Mouse (Mus musculus) C2C12 (cell line): ENCODE measurements around the gene 2310022A10Rik. TPM values are rescaled to one million over a fixed set of nuclear protein-coding genes. Genes with fewer than 3 reads are reported as not detected.

Experiments used
- H3K27me3 ChIP-seq: one replicate; pipeline ENCODE4 v1.6.1; 2011; ENCODE audit not compliant: control insufficient read depth, insufficient read depth, insufficient read length
- H3K36me3 ChIP-seq: one replicate; pipeline ENCODE4 v1.6.1; 2011; ENCODE audit not compliant: control insufficient read depth, insufficient read depth
- H3K4me3 ChIP-seq: one replicate; pipeline ENCODE4 v1.5.1; 2011; ENCODE audit warnings: mild to moderate bottlenecking, control low read depth; ENCODE audit not compliant: poor library complexity, insufficient read depth, severe bottlenecking
- H3K79me2 ChIP-seq: one replicate; pipeline ENCODE4 v1.6.1; 2011; ENCODE audit not compliant: control insufficient read depth, insufficient read depth
- H3K79me3 ChIP-seq: one replicate; pipeline ENCODE4 v1.6.1; 2011; ENCODE audit warnings: low read depth, control low read depth
- H3ac ChIP-seq: one replicate; pipeline ENCODE3; 2011; ENCODE audit warnings: low read depth; ENCODE audit not compliant: control insufficient read depth, insufficient read length
- CEBPB ChIP-seq: IDR thresholded peaks from one replicate; pipeline ENCODE4 v1.6.1; 2011; ENCODE audit warnings: low read depth, mild to moderate bottlenecking, control low read depth, moderate library complexity
- CTCF ChIP-seq: IDR thresholded peaks from one replicate; pipeline ENCODE4 v1.5.1; 2011; ENCODE audit not compliant: control insufficient read depth, insufficient read depth, insufficient read length
- FOSL1 ChIP-seq: IDR thresholded peaks from one replicate; pipeline ENCODE4 v1.8.0; 2011; ENCODE audit warnings: mild to moderate bottlenecking, low read length; ENCODE audit not compliant: poor library complexity, insufficient read depth, severe bottlenecking
- MAX ChIP-seq: IDR thresholded peaks from one replicate; pipeline ENCODE4 v1.6.1; 2011; ENCODE audit warnings: mild to moderate bottlenecking, control low read depth
- MYOD1 ChIP-seq: IDR thresholded peaks from one replicate; pipeline ENCODE4 v1.6.1; 2011; ENCODE audit warnings: low read depth; ENCODE audit not compliant: control insufficient read depth, insufficient read length
- MYOG ChIP-seq: IDR thresholded peaks from one replicate; pipeline ENCODE4 v1.6.1; 2011; ENCODE audit not compliant: control insufficient read depth, insufficient read length; ENCODE audit errors: extremely low read depth
- USF1 ChIP-seq: IDR thresholded peaks from one replicate; pipeline ENCODE4 v1.6.1; 2011; ENCODE audit warnings: low read depth, mild to moderate bottlenecking, control low read depth, moderate library complexity
- polyA plus RNA-seq: library from polyadenylated mRNA; unstranded; fragments of >200 nt; fragmentation: generic; extraction: Trizol; gene quantifications from one replicate; pipeline ENCODE4 v1.2.1, GENCODE M21; 2012; ENCODE audit warnings: missing spikeins

2310022A10Rik gene
- polyA plus RNA-seq, 1 experiment: 26.9 TPM

GRCm38 (mm10) chr7:27577589-27577988, 24.6 kb downstream of the 2310022A10Rik start:
- no peaks in the 10 kb centered on the region for H3K79me3 ChIP-seq
- peaks cover 56% of the 10 kb centered on the region for H3K36me3 ChIP-seq
- no peak for TF ChIP-seq FOSL1
- TF ChIP-seq CEBPB: no peak
- no peak for TF ChIP-seq CTCF
- no peak for TF ChIP-seq MYOG
- TF ChIP-seq USF1: no peak
- no peak for TF ChIP-seq MAX
- TF ChIP-seq MYOD1: no peak

GRCm38 (mm10) chr7:27578465-27578864, 25.4 kb downstream of the 2310022A10Rik start:
- TF ChIP-seq MAX: peak; percentile 77
- TF ChIP-seq CTCF: no peak
- peak; percentile 70 for TF ChIP-seq USF1
- TF ChIP-seq FOSL1: no peak
- peak; percentile 97 for TF ChIP-seq MYOD1
- TF ChIP-seq MYOG: no peak
- TF ChIP-seq CEBPB: no peak
- no peak overlapping the region for H3ac ChIP-seq
- no peaks in the 10 kb centered on the region for H3K27me3 ChIP-seq
- H3K79me2 ChIP-seq: peaks cover 12% of the 10 kb centered on the region
- no peak overlapping the region for H3K4me3 ChIP-seq
- H3K79me3 ChIP-seq: no peaks in the 10 kb centered on the region
- peaks cover 55% of the 10 kb centered on the region for H3K36me3 ChIP-seq

More at GRCm38 (mm10) chr7:27577589-27577988, 24.6 kb downstream of the 2310022A10Rik start:
- H3K4me3 ChIP-seq: no peak overlapping the region
- H3K79me2 ChIP-seq: peaks cover 12% of the 10 kb centered on the region
- H3K27me3 ChIP-seq: no peaks in the 10 kb centered on the region
- H3ac ChIP-seq: no peak overlapping the region

GRCm38 (mm10) chr7:27580380-27581174, 27.5 kb downstream of the 2310022A10Rik start:
- no peaks in the 10 kb centered on the region for H3K27me3 ChIP-seq
- H3K79me3 ChIP-seq: no peaks in the 10 kb centered on the region
- no peak overlapping the region for H3ac ChIP-seq
- H3K4me3 ChIP-seq: no peak overlapping the region
- no peak for TF ChIP-seq MAX
- TF ChIP-seq FOSL1: no peak
- no peak for TF ChIP-seq MYOG
- no peak for TF ChIP-seq CEBPB
- no peak for TF ChIP-seq CTCF
- no peak for TF ChIP-seq MYOD1
- TF ChIP-seq USF1: no peak
- peaks cover 46% of the 10 kb centered on the region for H3K36me3 ChIP-seq
- H3K79me2 ChIP-seq: peaks cover under 1% of the 10 kb centered on the region

- H3K27me3 ChIP-seq: no peaks in the 10 kb centered on the region
- H3K36me3 ChIP-seq: peaks cover 1% of the 10 kb centered on the region
- H3ac ChIP-seq: no peak overlapping the region
- H3K4me3 ChIP-seq: no peak overlapping the region
- no peaks in the 10 kb centered on the region for H3K79me3 ChIP-seq
- no peak for TF ChIP-seq MYOD1
- TF ChIP-seq CEBPB: no peak
- no peak for TF ChIP-seq MAX
- no peak for TF ChIP-seq CTCF
- no peak for TF ChIP-seq FOSL1
- TF ChIP-seq USF1: no peak
- H3K79me2 ChIP-seq: peaks cover 3% of the 10 kb centered on the region
Observed at GRCm38 (mm10) chr7:27586861-27587260, 33.8 kb downstream of the 2310022A10Rik start.

GRCm38 (mm10) chr7:27587741-27588140, 34.7 kb downstream of the 2310022A10Rik start:
- no peaks in the 10 kb centered on the region for H3K36me3 ChIP-seq
- H3ac ChIP-seq: no peak overlapping the region
- H3K4me3 ChIP-seq: no peak overlapping the region
- H3K79me3 ChIP-seq: peaks cover 8% of the 10 kb centered on the region
- TF ChIP-seq CTCF (no peak), CEBPB (no peak), USF1 (no peak), MYOD1 (no peak), MAX (no peak), FOSL1 (no peak), MYOG (no peak)
- peaks cover 12% of the 10 kb centered on the region for H3K79me2 ChIP-seq
- H3K27me3 ChIP-seq: no peaks in the 10 kb centered on the region

GRCm38 (mm10) chr7:27590088-27590487, 37.1 kb downstream of the 2310022A10Rik start:
- Histone ChIP-seq H3ac (no peak overlapping the region), H3K79me2 (peaks cover 35% of the 10 kb centered on the region), H3K4me3 (no peak overlapping the region), H3K36me3 (peaks cover 5% of the 10 kb centered on the region), H3K79me3 (peaks cover 30% of the 10 kb centered on the region), H3K27me3 (no peaks in the 10 kb centered on the region)
- TF ChIP-seq MAX: no peak
